Mouse (Mus musculus) hindbrain, embryonic 15.5 days (tissue): ENCODE results near the gene Ina. TPM values are rescaled to one million over a fixed set of nuclear protein-coding genes. Genes with fewer than 3 reads are reported as not detected.
A peak's percentile ranks its signal among the peaks of the same experiment; 100 is the strongest.
"Not testable (repeated sequence)": the region's sequence is repeated elsewhere in the genome, so short reads cannot be mapped to it uniquely, and the experiment has no call there.

ENCODE experiments used
- ATAC-seq: fragments of 200-750 bp; cut with Nextera tagmentation; 2 replicates; pipeline ENCODE4 v1.8.0; 2017; ENCODE audit warnings: low read depth, moderate number of reproducible peaks, moderate TSS enrichment; ENCODE audit not compliant: low FRiP score
- H3K27ac ChIP-seq: fragments of 300-500 bp; sonication (generic); replicated peaks from 2 replicates; pipeline ENCODE4 v1.5.1; 2015; ENCODE audit warnings: mild to moderate bottlenecking, inconsistent platforms
- H3K27me3 ChIP-seq: fragments of 300-500 bp; sonication (generic); 2 replicates; pipeline ENCODE4 v1.6.1; 2015; ENCODE audit warnings: control low read depth, inconsistent platforms
- H3K36me3 ChIP-seq: fragments of 300-500 bp; sonication (generic); 2 replicates; pipeline ENCODE4 v1.6.1; 2015; ENCODE audit warnings: control low read depth, inconsistent platforms
- H3K4me1 ChIP-seq: fragments of 300-500 bp; sonication (generic); replicated peaks from 2 replicates; pipeline ENCODE4 v1.6.1; 2015; ENCODE audit warnings: control low read depth, inconsistent platforms
- H3K4me2 ChIP-seq: fragments of 300-500 bp; sonication (generic); 2 replicates; pipeline ENCODE4 v1.6.1; 2015; ENCODE audit warnings: moderate library complexity, mild to moderate bottlenecking, inconsistent platforms
- H3K4me3 ChIP-seq: fragments of 300-500 bp; sonication (generic); 2 replicates; pipeline ENCODE4 v1.5.1; 2015; ENCODE audit warnings: mild to moderate bottlenecking, inconsistent platforms
- H3K9ac ChIP-seq: fragments of 300-500 bp; sonication (generic); 2 replicates; pipeline ENCODE4 v1.6.1; 2015; ENCODE audit warnings: inconsistent platforms
- H3K9me3 ChIP-seq: fragments of 300-500 bp; sonication (generic); 2 replicates; pipeline ENCODE4 v1.6.1; 2016; ENCODE audit warnings: control low read depth, inconsistent platforms
- WGBS: fragments of 180-500 bp; shearing (Covaris S2); methylation state at CpG from one replicate; pipeline ENCODE4 v1.1.7; 2015; 5-methylcytosine and 5-hydroxymethylcytosine counted together
- polyA plus RNA-seq: library from polyadenylated mRNA; unstranded; fragments of >200 nt; fragmentation: Nextera tagmentation; extraction: Ambion mirVana; gene quantifications from 2 replicates; pipeline ENCODE4 v1.2.1, GENCODE M21; 2015

Ina gene
- polyA plus RNA-seq, 1 experiment from 2014 or later: 612 TPM

GRCm38 (mm10) chr19:46988231-46989087, 26.0 kb upstream of the Ina start:
- no peak overlapping the region for H3K4me2 ChIP-seq
- 42% methylated on average over 16 of the region's 16 CpGs for WGBS
- no peaks in the 10 kb centered on the region for H3K9me3 ChIP-seq
- no peaks in the 10 kb centered on the region for H3K27me3 ChIP-seq
- no peak overlapping the region for H3K4me3 ChIP-seq
- H3K4me1 ChIP-seq: peaks cover 5% of the 10 kb centered on the region; the same call in 1 of the 2 replicates
- no peak overlapping the region for H3K9ac ChIP-seq
- H3K36me3 ChIP-seq: no peaks in the 10 kb centered on the region
- H3K27ac ChIP-seq: no peak overlapping the region
- no peak for ATAC-seq

GRCm38 (mm10) chr19:46989479-46990152, 24.9 kb upstream of the Ina start:
- no peak overlapping the region for H3K4me2 ChIP-seq
- no peak for ATAC-seq
- no peak overlapping the region for H3K9ac ChIP-seq
- no peaks in the 10 kb centered on the region for H3K36me3 ChIP-seq
- H3K27ac ChIP-seq: no peak overlapping the region
- WGBS: 74% methylated on average over 20 of the region's 20 CpGs
- peaks cover 5% of the 10 kb centered on the region; the same call in 1 of the 2 replicates for H3K4me1 ChIP-seq
- no peak overlapping the region for H3K4me3 ChIP-seq
- H3K9me3 ChIP-seq: no peaks in the 10 kb centered on the region
- H3K27me3 ChIP-seq: no peaks in the 10 kb centered on the region

- WGBS: 89% methylated on average over 3 of the region's 3 CpGs
- no peaks in the 10 kb centered on the region for H3K27me3 ChIP-seq
- H3K9ac ChIP-seq: no peak overlapping the region
- no peak overlapping the region for H3K27ac ChIP-seq
- ATAC-seq: no peak
- peaks cover 5% of the 10 kb centered on the region; the same call in 1 of the 2 replicates for H3K4me1 ChIP-seq
- H3K4me3 ChIP-seq: no peak overlapping the region
- no peak overlapping the region for H3K4me2 ChIP-seq
- no peaks in the 10 kb centered on the region for H3K9me3 ChIP-seq
- no peaks in the 10 kb centered on the region for H3K36me3 ChIP-seq
Measured at GRCm38 (mm10) chr19:46990153-46990518, 24.4 kb upstream of the Ina start.

GRCm38 (mm10) chr19:46990625-46991024, 23.9 kb upstream of the Ina start:
- not testable (repeated sequence) for H3K4me1 ChIP-seq, H3K4me3 ChIP-seq, H3K4me2 ChIP-seq, H3K27ac ChIP-seq, H3K9ac ChIP-seq, H3K27me3 ChIP-seq, ATAC-seq, H3K36me3 ChIP-seq, H3K9me3 ChIP-seq
- 83% methylated on average over 8 of the region's 8 CpGs for WGBS

- H3K27ac ChIP-seq: no peak overlapping the region
- WGBS: 18% methylated on average over 5 of the region's 5 CpGs
- H3K9ac ChIP-seq: no peak overlapping the region
- H3K27me3 ChIP-seq: no peaks in the 10 kb centered on the region
- peaks cover 5% of the 10 kb centered on the region; the same call in 1 of the 2 replicates for H3K4me1 ChIP-seq
- H3K9me3 ChIP-seq: no peaks in the 10 kb centered on the region
- H3K4me2 ChIP-seq: no peak overlapping the region
- ATAC-seq: peak; percentile 55; the same call in 1 of the 2 replicates
- no peaks in the 10 kb centered on the region for H3K36me3 ChIP-seq
- no peak overlapping the region for H3K4me3 ChIP-seq
Measured at GRCm38 (mm10) chr19:46991145-46991544, 23.4 kb upstream of the Ina start.

GRCm38 (mm10) chr19:46992329-46992728, 22.2 kb upstream of the Ina start:
- WGBS: 75% methylated on average over 4 of the region's 4 CpGs
- not testable (repeated sequence) for H3K36me3 ChIP-seq, H3K27me3 ChIP-seq, H3K9ac ChIP-seq, H3K9me3 ChIP-seq, H3K4me2 ChIP-seq, H3K27ac ChIP-seq, H3K4me3 ChIP-seq, H3K4me1 ChIP-seq, ATAC-seq

GRCm38 (mm10) chr19:46996095-46996494, 18.4 kb upstream of the Ina start:
- WGBS: 88% methylated on average over 9 of the region's 9 CpGs
- H3K27ac ChIP-seq: no peak overlapping the region
- no peaks in the 10 kb centered on the region for H3K4me1 ChIP-seq
- no peak overlapping the region for H3K9ac ChIP-seq
- no peak for ATAC-seq
- H3K36me3 ChIP-seq: no peaks in the 10 kb centered on the region
- H3K27me3 ChIP-seq: no peaks in the 10 kb centered on the region
- no peaks in the 10 kb centered on the region for H3K9me3 ChIP-seq
- no peak overlapping the region for H3K4me3 ChIP-seq
- H3K4me2 ChIP-seq: no peak overlapping the region

GRCm38 (mm10) chr19:46998168-46998870, 16.2 kb upstream of the Ina start:
- Histone ChIP-seq H3K27me3 (no peaks in the 10 kb centered on the region), H3K4me1 (no peaks in the 10 kb centered on the region), H3K36me3 (no peaks in the 10 kb centered on the region), H3K9me3 (no peaks in the 10 kb centered on the region), H3K9ac (no peak overlapping the region), H3K4me2 (no peak overlapping the region), H3K4me3 (no peak overlapping the region), H3K27ac (no peak overlapping the region)
- WGBS: 86% methylated on average over 8 of the region's 8 CpGs
- no peak for ATAC-seq

- Histone ChIP-seq H3K4me2 (no peak overlapping the region), H3K9me3 (no peaks in the 10 kb centered on the region), H3K27me3 (no peaks in the 10 kb centered on the region), H3K4me1 (no peaks in the 10 kb centered on the region), H3K4me3 (no peak overlapping the region), H3K9ac (no peak overlapping the region), H3K36me3 (no peaks in the 10 kb centered on the region), H3K27ac (no peak overlapping the region)
- WGBS: 83% methylated on average over 4 of the region's 4 CpGs
- no peak for ATAC-seq
Measured at GRCm38 (mm10) chr19:46998953-46999352, 15.5 kb upstream of the Ina start.

GRCm38 (mm10) chr19:46999753-47000152, 14.7 kb upstream of the Ina start:
- 90% methylated on average over 6 of the region's 6 CpGs for WGBS
- H3K27ac ChIP-seq: no peak overlapping the region

GRCm38 (mm10) chr19:47000357-47000756, 14.1 kb upstream of the Ina start:
- not testable (repeated sequence) for H3K9ac ChIP-seq, H3K27me3 ChIP-seq, H3K4me3 ChIP-seq, H3K9me3 ChIP-seq, H3K4me1 ChIP-seq, H3K36me3 ChIP-seq, H3K4me2 ChIP-seq, ATAC-seq, H3K27ac ChIP-seq
- 82% methylated on average over 2 of the region's 3 CpGs for WGBS

More at GRCm38 (mm10) chr19:46999753-47000152, 14.7 kb upstream of the Ina start:
- no peaks in the 10 kb centered on the region for H3K4me1 ChIP-seq
- ATAC-seq: no peak
- H3K36me3 ChIP-seq: no peaks in the 10 kb centered on the region
- H3K4me3 ChIP-seq: no peak overlapping the region
- H3K9me3 ChIP-seq: no peaks in the 10 kb centered on the region
- H3K9ac ChIP-seq: no peak overlapping the region
- H3K4me2 ChIP-seq: no peak overlapping the region
- no peaks in the 10 kb centered on the region for H3K27me3 ChIP-seq
